Mouse (Mus musculus): ENCODE results near the gene Kdm1b.

DNA sequence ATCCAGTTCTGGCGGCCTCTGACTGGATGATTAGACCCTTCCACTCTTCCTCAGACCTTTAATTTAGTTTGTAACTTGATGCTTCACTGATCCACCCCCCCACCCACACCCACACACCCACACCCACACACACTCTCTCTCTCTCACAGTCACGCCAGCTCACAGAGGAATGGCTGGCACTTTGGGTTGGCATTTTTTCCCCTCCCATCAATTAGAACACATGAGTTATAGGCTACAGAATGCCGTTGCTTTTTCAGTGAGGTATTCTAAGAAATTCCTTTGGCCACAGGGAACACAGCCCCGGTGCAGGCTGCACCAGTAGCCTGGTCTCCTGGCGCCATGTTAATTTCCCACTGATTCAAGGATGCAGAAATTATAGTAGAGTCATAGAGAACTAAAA lies 82.3 kb downstream of the Kdm1b start:
- no peak for TF ChIP-seq GATA1 (IDR thresholded peaks at IDR 0.05; ENCODE audit: borderline replicate concordance, low read length)
- no peak for TF ChIP-seq FLI1 (IDR thresholded peaks at IDR 0.05; ENCODE audit: low read length)
